Comparison of ENCODE assay signal across 8 mouse cellular contexts in genomic region chr1:135752737-135753348, GRCm38 (mm10). TPM values are rescaled to one million over a fixed set of nuclear protein-coding genes. Genes with fewer than 3 reads are reported as not detected.
A peak's percentile ranks its signal among the peaks of the same experiment; 100 is the strongest.
DNase-seq lines count a peak whose midpoint lies in the region; ATAC-seq and TF ChIP-seq lines count a peak whose summit lies in the region.

No protein-coding gene starts in this region.

- H3K4me3 ChIP-seq in hindbrain, embryonic 12.5 days: no peak overlapping the region
- H3K4me3 ChIP-seq in lung, postnatal 0 days (ENCODE audit: low read depth, low read length): no peak overlapping the region

- DNase-seq in NIH3T3 (ENCODE audit: low read depth): peak; percentile 99
- peak; percentile 74 for DNase-seq in cerebellum, adult 9-11 months
- DNase-seq in frontal cortex, postnatal 10 days (ENCODE audit: low spot score in 2 of 2): peak; percentile 84 to 90
- peak; percentile 92 to 94 for DNase-seq in layer of hippocampus, postnatal 10 days (ENCODE audit: low spot score in 2 of 2)
- DNase-seq in lung, postnatal 0 days (ENCODE audit: low spot score): peak; percentile 97
- DNase-seq in ovary, postnatal 36 days (ENCODE audit: low spot score): peak; percentile 87
- peak; percentile 95 for DNase-seq in thymus, postnatal 14 days

- no peak overlapping the region for H3K9ac ChIP-seq in hindbrain, embryonic 12.5 days
- H3K9ac ChIP-seq in lung, postnatal 0 days (replicated peaks; ENCODE audit: low read depth): no peak overlapping the region

- H3K27me3 ChIP-seq in hindbrain, embryonic 12.5 days: no peaks in the 10 kb centered on the region
- H3K27me3 ChIP-seq in lung, postnatal 0 days (replicated peaks; ENCODE audit: insufficient read depth, low read length): no peaks in the 10 kb centered on the region

- H3K27ac ChIP-seq in hindbrain, embryonic 12.5 days: no peak overlapping the region
- peak overlapping the region; percentile 54 for H3K27ac ChIP-seq in lung, postnatal 0 days (ENCODE audit: low read length)

- no peaks in the 10 kb centered on the region for H3K4me1 ChIP-seq in hindbrain, embryonic 12.5 days
- H3K4me1 ChIP-seq in lung, postnatal 0 days (ENCODE audit: insufficient read depth, low read depth, low read length): 0 out of 2 replicates have a peak, but pooled peaks cover 2% of the 10 kb centered on the region

- no peak for TF ChIP-seq EP300 in lung, postnatal 0 days (IDR thresholded peaks at IDR 0.05)

- 10% methylated on average over 10 of the region's 10 CpGs for WGBS in hindbrain, embryonic 12.5 days
- WGBS in lung, postnatal 0 days: 8% methylated on average over 10 of the region's 10 CpGs

- no peaks in the 10 kb centered on the region for H3K36me3 ChIP-seq in hindbrain, embryonic 12.5 days
- H3K36me3 ChIP-seq in lung, postnatal 0 days (ENCODE audit: insufficient read depth, low read length): peaks cover 37% of the 10 kb centered on the region

- ATAC-seq in hindbrain, embryonic 12.5 days (ENCODE audit: low FRiP score): peak; percentile 98
- peak; percentile 94 for ATAC-seq in lung, postnatal 0 days

- TF ChIP-seq CTCF in lung, postnatal 0 days (IDR thresholded peaks at IDR 0.05): peak; percentile 99

- H3K4me2 ChIP-seq in hindbrain, embryonic 12.5 days (replicated peaks): no peak overlapping the region
- H3K4me2 ChIP-seq in lung, postnatal 0 days (replicated peaks; ENCODE audit: low read depth, low read length): no peak overlapping the region

- H3K9me3 ChIP-seq in hindbrain, embryonic 12.5 days (replicated peaks): no peaks in the 10 kb centered on the region
- H3K9me3 ChIP-seq in lung, postnatal 0 days (ENCODE audit: low read length): no peaks in the 10 kb centered on the region

RNA-seq across cellular contexts. Expression of gene Phlda3, which starts 13.1 kb away (rescaled TPM):
- polyA plus RNA-seq in hindbrain, embryonic 12.5 days (2016; fragmentation: Nextera tagmentation; extraction: Ambion mirVana): 18.3 and 19.1 TPM in 2 replicates
- total RNA-seq in layer of hippocampus, postnatal 10 days (2021): 10 to 100 TPM; 12.3 to 12.7 TPM
- polyA plus RNA-seq in lung, postnatal 0 days (2015; fragmentation: Nextera tagmentation; extraction: Ambion mirVana): 80.7 and 82.0 TPM in 2 replicates

RNA-seq across cellular contexts. Expression of gene Tnni1, which starts 26.4 kb away (rescaled TPM):
- polyA plus RNA-seq in hindbrain, embryonic 12.5 days (2016; fragmentation: Nextera tagmentation; extraction: Ambion mirVana): 9.5 and 28.5 TPM in 2 replicates
- total RNA-seq in layer of hippocampus, postnatal 10 days (2021): not detected
- polyA plus RNA-seq in lung, postnatal 0 days (2015; fragmentation: Nextera tagmentation; extraction: Ambion mirVana): 26.1 and 31.2 TPM in 2 replicates

RNA-seq across cellular contexts. Expression of gene Csrp1, which starts 33.0 kb away (rescaled TPM):
- polyA plus RNA-seq in hindbrain, embryonic 12.5 days (2016; fragmentation: Nextera tagmentation; extraction: Ambion mirVana): 47.7 and 54.1 TPM in 2 replicates
- 10 to 100 TPM; 82.2 to 91.4 TPM for total RNA-seq in layer of hippocampus, postnatal 10 days (2021)
- polyA plus RNA-seq in lung, postnatal 0 days (2015; fragmentation: Nextera tagmentation; extraction: Ambion mirVana): 449 and 545 TPM in 2 replicates
